Comparison of ENCODE assay signal across 16 mouse cellular contexts in the genomic region with DNA sequence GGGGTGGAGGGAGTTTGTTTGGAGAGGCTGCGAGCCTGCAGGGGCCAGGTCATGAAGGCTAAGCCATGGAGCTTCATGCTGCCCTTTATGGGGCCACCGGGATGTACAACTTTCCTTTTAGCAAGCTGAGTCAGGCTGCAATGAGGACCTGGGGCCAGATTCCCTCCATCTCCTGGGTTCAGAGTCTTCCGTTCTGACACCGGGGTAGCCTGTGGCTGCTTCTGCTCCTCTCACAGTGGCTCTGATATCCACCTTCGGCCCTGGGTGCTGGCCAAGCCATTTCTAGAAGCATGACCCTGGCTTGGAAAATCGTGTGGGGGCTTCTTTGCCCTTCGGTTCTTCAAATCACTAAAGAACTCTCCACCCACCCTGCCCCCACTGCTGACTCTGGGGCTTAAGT.
"Had no signal": no experiment of that assay in that cellular context is flagged by ENCODE, and none has a peak within 500 bp of the region (broad histone marks: within the 10 kb centered on the region; RNA-seq: fewer than 3 reads in every experiment).

No protein-coding gene starts in this region.

- H3K27ac ChIP-seq: hindbrain, postnatal 0 days; limb, embryonic 10.5 days; limb, embryonic 13.5 days; liver, embryonic 13.5 days; macrophage; midbrain, embryonic 13.5 days; stomach, embryonic 15.5 days had no signal

- H3K27me3 ChIP-seq: limb, embryonic 13.5 days; liver, embryonic 13.5 days; midbrain, embryonic 13.5 days; stomach, embryonic 15.5 days had no signal

- H3K36me3 ChIP-seq: limb, embryonic 10.5 days; limb, embryonic 13.5 days; liver, embryonic 13.5 days; midbrain, embryonic 13.5 days; stomach, embryonic 15.5 days had no signal

- DNase-seq: kidney, adult 9 months; kidney, postnatal 25 days; liver; liver, embryonic 13.5 days; lung, embryonic 14.5 days; right cerebral cortex, postnatal 14 days; spleen, adult 18-20 months; thymus, adult 2 months; thymus, postnatal 14 days; thymus, postnatal 4 days had no signal

- H3K9ac ChIP-seq: limb, embryonic 13.5 days; liver, embryonic 13.5 days; lung, embryonic 14.5 days; midbrain, embryonic 13.5 days; stomach, embryonic 15.5 days had no signal

- H3K4me3 ChIP-seq: limb, embryonic 10.5 days; limb, embryonic 13.5 days; liver, embryonic 13.5 days; midbrain, embryonic 13.5 days; stomach, embryonic 15.5 days had no signal

- H3K4me1 ChIP-seq: limb, embryonic 10.5 days; limb, embryonic 13.5 days; liver, embryonic 13.5 days; midbrain, embryonic 13.5 days; stomach, embryonic 15.5 days had no signal
